Mouse (Mus musculus) CD4-positive, CD25-positive, alpha-beta regulatory T cell (primary cell): ENCODE measurements around the gene Camsap2. TPM values are rescaled to one million over a fixed set of nuclear protein-coding genes. Genes with fewer than 3 reads are reported as not detected.

Source experiments
- polyA plus RNA-seq: library from polyadenylated mRNA; unstranded; fragments of 100-300 nt; shearing (Covaris generic); gene quantifications from one replicate; pipeline ENCODE4 v1.2.1, GENCODE M21; 2017

The Camsap2 gene
- polyA plus RNA-seq, result 12.5 TPM

DNA sequence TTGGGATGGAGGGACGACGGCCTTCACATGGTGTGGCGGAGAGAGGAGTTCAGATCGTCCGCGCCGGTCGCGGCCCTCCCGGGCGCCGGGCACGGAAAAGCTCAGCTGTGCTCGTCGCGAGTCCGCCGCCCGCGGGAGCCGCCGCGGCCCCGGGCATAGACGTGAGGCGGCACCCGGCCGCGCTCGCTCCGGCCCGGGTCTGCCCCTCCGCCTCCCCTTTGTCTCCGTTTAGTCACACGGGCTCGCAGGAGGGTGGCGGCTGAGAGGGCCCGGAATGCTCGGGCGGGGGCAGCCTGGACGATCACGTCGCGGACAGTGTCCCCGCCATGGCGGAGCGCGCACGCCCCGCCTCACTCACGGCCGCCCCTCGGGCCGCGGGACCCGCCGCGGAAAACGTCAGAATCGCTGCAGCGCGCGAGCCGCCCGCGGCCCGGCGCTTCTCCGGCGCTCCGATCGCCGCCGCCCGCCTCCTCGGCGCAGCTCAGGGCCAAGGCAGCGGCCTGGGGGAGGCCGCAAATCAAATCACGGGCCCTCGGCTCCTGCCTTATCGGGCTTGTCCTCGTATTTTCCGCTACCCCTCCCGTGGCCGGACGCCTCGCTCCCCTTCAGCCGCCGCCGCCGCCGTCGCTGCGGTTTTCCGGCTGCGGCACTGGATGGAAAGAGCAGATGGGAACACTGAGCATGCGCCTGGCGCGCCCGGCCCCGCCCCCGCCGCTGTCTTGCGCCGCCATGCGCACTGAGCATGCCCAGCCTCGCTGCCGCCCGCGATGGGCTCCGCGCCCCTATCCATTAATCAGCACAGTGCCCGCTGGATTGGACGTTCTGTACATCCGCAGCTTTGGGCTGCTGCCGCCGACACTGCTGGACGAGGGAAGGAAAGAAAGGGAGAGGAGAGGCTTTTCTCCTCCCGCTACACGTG lies at the start of gene Camsap2:
TSS of gene Camsap2 (minus strand) at position 651 of the 919 bp plus-strand sequence.

DNA sequence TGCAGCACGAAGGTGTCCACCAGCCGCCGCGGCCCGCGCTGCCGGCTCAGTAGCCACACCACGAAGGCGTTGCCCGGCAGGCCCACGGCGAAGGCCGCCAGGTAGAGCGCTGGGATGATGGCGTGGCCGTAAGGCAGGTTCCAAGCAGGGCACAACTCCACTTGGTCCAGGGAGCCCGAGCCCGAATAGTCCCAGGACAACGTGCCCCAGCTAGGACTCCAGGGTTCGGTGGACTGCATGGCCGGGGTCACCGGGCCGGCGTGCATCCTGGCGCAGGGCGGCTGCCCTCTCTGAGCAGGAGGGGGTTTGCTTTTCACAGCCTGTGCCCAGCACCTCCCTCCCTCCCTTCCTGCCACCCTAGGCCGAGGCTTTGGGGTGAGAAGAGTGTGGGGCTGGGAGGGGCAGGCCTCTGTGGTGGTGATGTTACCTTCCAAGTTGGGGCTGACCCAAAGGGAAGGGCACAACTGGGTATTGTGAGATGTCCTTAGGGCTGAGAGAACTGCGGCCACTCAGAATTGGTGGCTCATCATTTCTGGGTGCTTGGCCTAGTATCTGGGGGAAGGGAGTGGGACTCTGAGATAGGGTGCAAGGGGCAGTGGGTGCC lies 85.2 kb downstream of the Camsap2 start, which contains the start of gene Gpr25:
TSS of gene Gpr25 (minus strand) at position 239 of the 604 bp plus-strand sequence.

GRCm38 (mm10) chr1:136233892-136234594 lies 111.9 kb downstream of the Camsap2 start, which contains the start of gene Inava:
TSS of gene Inava (minus strand) at chr1:136234264.

Other genes starting within 250 kb of the Camsap2 start
- 62.5 TPM for gene Kif21b, start 214.7 kb downstream of the Camsap2 start, polyA plus RNA-seq
- not detected for gene Mroh3, start 133.3 kb downstream of the Camsap2 start, polyA plus RNA-seq
- gene Inava, start 111.8 kb downstream of the Camsap2 start, polyA plus RNA-seq, result not detected
- gene Gpr25, start 85.2 kb downstream of the Camsap2 start, polyA plus RNA-seq, result 0.18 TPM
- gene Ddx59, start 69.2 kb upstream of the Camsap2 start, polyA plus RNA-seq, result 18.5 TPM
- 0.32 TPM for gene Kif14, start 120.2 kb upstream of the Camsap2 start, polyA plus RNA-seq